Mouse (Mus musculus) intestine, embryonic 14.5 days (tissue): ENCODE measurements around the gene Elf2. TPM values are rescaled to one million over a fixed set of nuclear protein-coding genes. Genes with fewer than 3 reads are reported as not detected.
"Not testable (repeated sequence)": the region's sequence is repeated elsewhere in the genome, so short reads cannot be mapped to it uniquely, and the experiment has no call there.

ENCODE experiments used
- ATAC-seq: fragments of 200-750 bp; cut with Nextera tagmentation; replicated peaks from 2 replicates; pipeline ENCODE4 v1.8.0; 2017; ENCODE audit warnings: low read depth, moderate number of reproducible peaks, moderate TSS enrichment, moderate library complexity; ENCODE audit not compliant: low FRiP score, low TSS enrichment
- DNase-seq: peaks from one replicate; pipeline ENCODE4 v3.0.0-alpha.2; 2018; ENCODE audit warnings: low spot score
- H3K27ac ChIP-seq: fragments of 300-500 bp; sonication (generic); 2 replicates; pipeline ENCODE4 v1.5.1; 2014; ENCODE audit warnings: low read depth, mild to moderate bottlenecking, control low read depth
- H3K27me3 ChIP-seq: fragments of 300-500 bp; sonication (generic); replicated peaks from 2 replicates; pipeline ENCODE4 v1.6.1; 2014; ENCODE audit warnings: low read length, control low read depth; ENCODE audit not compliant: control insufficient read depth, insufficient read depth
- H3K36me3 ChIP-seq: fragments of 300-500 bp; sonication (generic); 2 replicates; pipeline ENCODE4 v1.6.1; 2014; ENCODE audit warnings: low read length, control low read depth; ENCODE audit not compliant: control insufficient read depth, insufficient read depth
- H3K4me1 ChIP-seq: fragments of 300-500 bp; sonication (generic); replicated peaks from 2 replicates; pipeline ENCODE4 v1.6.1; 2014; ENCODE audit warnings: low read length, control low read depth, mixed read lengths; ENCODE audit not compliant: control insufficient read depth, insufficient read depth
- H3K4me2 ChIP-seq: fragments of 300-500 bp; sonication (generic); 2 replicates; pipeline ENCODE4 v1.6.1; 2014; ENCODE audit warnings: low read length
- H3K4me3 ChIP-seq: fragments of 300-500 bp; sonication (generic); 2 replicates; pipeline ENCODE4 v1.5.1; 2014; ENCODE audit warnings: low read depth, low read length, control low read depth, mixed read lengths
- H3K9ac ChIP-seq: fragments of 300-500 bp; sonication (generic); 2 replicates; pipeline ENCODE4 v1.6.1; 2014; ENCODE audit warnings: mild to moderate bottlenecking, low read length
- H3K9me3 ChIP-seq: fragments of 300-500 bp; sonication (generic); 2 replicates; pipeline ENCODE4 v1.6.1; 2016; ENCODE audit warnings: low read length, control low read depth; ENCODE audit not compliant: control insufficient read depth
- WGBS: fragments of 180-500 bp; shearing (Covaris S2); extraction: QIAGEN DNeasy Blood & Tissue Kit; methylation state at CpG from one replicate; pipeline ENCODE4 v1.1.7; 2014; 5-methylcytosine and 5-hydroxymethylcytosine counted together
- polyA plus RNA-seq: library from polyadenylated mRNA; unstranded; fragments of >200 nt; fragmentation: Nextera tagmentation; extraction: Ambion mirVana; gene quantifications from 2 replicates; pipeline ENCODE4 v1.2.1, GENCODE M21; 2014

Gene Elf2
- polyA plus RNA-seq, 1 experiment from 2014 or later, result 65.1 TPM

GRCm38 (mm10) chr3:51318053-51318452 is 22.4 kb downstream of the Elf2 start:
- H3K9ac ChIP-seq, DNase-seq, H3K9me3 ChIP-seq, ATAC-seq, H3K27ac ChIP-seq, H3K36me3 ChIP-seq, H3K4me1 ChIP-seq, H3K4me3 ChIP-seq, H3K4me2 ChIP-seq, H3K27me3 ChIP-seq: not testable (repeated sequence)
- 85% methylated on average over 3 of the region's 3 CpGs for WGBS

- no peaks in the 10 kb centered on the region for H3K4me1 ChIP-seq
- H3K27ac ChIP-seq, result no peak overlapping the region
- H3K36me3 ChIP-seq, result 0 out of 2 replicates have a peak, but pooled peaks cover 2% of the 10 kb centered on the region
- ATAC-seq (no peak), DNase-seq (no peak)
- no peak overlapping the region for H3K9ac ChIP-seq
- no peaks in the 10 kb centered on the region for H3K27me3 ChIP-seq
- WGBS, result 82% methylated on average over 10 of the region's 10 CpGs
- no peaks in the 10 kb centered on the region for H3K9me3 ChIP-seq
- H3K4me3 ChIP-seq, result no peak overlapping the region
- H3K4me2 ChIP-seq, result no peak overlapping the region
Observed at GRCm38 (mm10) chr3:51316876-51317275, 23.6 kb downstream of the Elf2 start.

- no peak overlapping the region for H3K4me3 ChIP-seq
- no peaks in the 10 kb centered on the region for H3K9me3 ChIP-seq
- no peak overlapping the region for H3K9ac ChIP-seq
- H3K4me2 ChIP-seq, result no peak overlapping the region
- 39% methylated on average over 9 of the region's 9 CpGs for WGBS
- H3K36me3 ChIP-seq, result no peaks in the 10 kb centered on the region
- ATAC-seq (no peak), DNase-seq (no peak)
- H3K27ac ChIP-seq, result no peak overlapping the region
- no peaks in the 10 kb centered on the region for H3K27me3 ChIP-seq
- H3K4me1 ChIP-seq, result 0 out of 2 replicates have a peak, but pooled peaks cover 13% of the 10 kb centered on the region
Observed at GRCm38 (mm10) chr3:51311638-51312037, 28.8 kb downstream of the Elf2 start.

GRCm38 (mm10) chr3:51310098-51310497 is 30.4 kb downstream of the Elf2 start:
- no peak overlapping the region for H3K9ac ChIP-seq
- 39% methylated on average over 7 of the region's 7 CpGs for WGBS
- H3K27me3 ChIP-seq, result no peaks in the 10 kb centered on the region
- 0 out of 2 replicates have a peak, but pooled peaks cover 13% of the 10 kb centered on the region for H3K4me1 ChIP-seq
- no peak overlapping the region for H3K27ac ChIP-seq
- H3K36me3 ChIP-seq, result no peaks in the 10 kb centered on the region
- H3K4me2 ChIP-seq, result no peak overlapping the region
- H3K9me3 ChIP-seq, result no peaks in the 10 kb centered on the region
- H3K4me3 ChIP-seq, result no peak overlapping the region
- no peak for ATAC-seq
- no peak for DNase-seq

- H3K4me1 ChIP-seq, result 0 out of 2 replicates have a peak, but pooled peaks cover 13% of the 10 kb centered on the region
- DNase-seq (no peak), ATAC-seq (no peak)
- no peaks in the 10 kb centered on the region for H3K9me3 ChIP-seq
- H3K27ac ChIP-seq, result no peak overlapping the region
- no peaks in the 10 kb centered on the region for H3K27me3 ChIP-seq
- H3K9ac ChIP-seq, result no peak overlapping the region
- H3K4me2 ChIP-seq, result no peak overlapping the region
- H3K4me3 ChIP-seq, result no peak overlapping the region
- 88% methylated on average over 2 of the region's 2 CpGs for WGBS
- no peaks in the 10 kb centered on the region for H3K36me3 ChIP-seq
Observed at GRCm38 (mm10) chr3:51306621-51307020, 33.8 kb downstream of the Elf2 start.

- 86% methylated on average over 8 of the region's 8 CpGs for WGBS
Observed at GRCm38 (mm10) chr3:51305961-51306360, 34.5 kb downstream of the Elf2 start.

GRCm38 (mm10) chr3:51302971-51303476 is 37.4 kb downstream of the Elf2 start:
- Histone ChIP-seq H3K9me3 (no peaks in the 10 kb centered on the region), H3K4me1 (no peaks in the 10 kb centered on the region), H3K4me2 (no peak overlapping the region), H3K27me3 (no peaks in the 10 kb centered on the region), H3K36me3 (no peaks in the 10 kb centered on the region), H3K27ac (no peak overlapping the region), H3K9ac (no peak overlapping the region), H3K4me3 (no peak overlapping the region)
- no peak for DNase-seq
- ATAC-seq, result no peak
- WGBS, result 82% methylated on average over 3 of the region's 3 CpGs

More at GRCm38 (mm10) chr3:51305961-51306360, 34.5 kb downstream of the Elf2 start:
- ATAC-seq (no peak), DNase-seq (no peak)
- Histone ChIP-seq H3K9me3 (no peaks in the 10 kb centered on the region), H3K27ac (no peak overlapping the region), H3K36me3 (no peaks in the 10 kb centered on the region), H3K4me3 (no peak overlapping the region), H3K4me2 (no peak overlapping the region), H3K9ac (no peak overlapping the region), H3K4me1 (0 out of 2 replicates have a peak, but pooled peaks cover 10% of the 10 kb centered on the region), H3K27me3 (no peaks in the 10 kb centered on the region)

GRCm38 (mm10) chr3:51301583-51301982 is 38.9 kb downstream of the Elf2 start:
- Histone ChIP-seq H3K9ac (no peak overlapping the region), H3K27ac (no peak overlapping the region), H3K27me3 (no peaks in the 10 kb centered on the region), H3K4me3 (no peak overlapping the region), H3K9me3 (no peaks in the 10 kb centered on the region), H3K4me2 (no peak overlapping the region), H3K4me1 (no peaks in the 10 kb centered on the region), H3K36me3 (no peaks in the 10 kb centered on the region)
- ATAC-seq (no peak), DNase-seq (no peak)
- 73% methylated on average over 6 of the region's 6 CpGs for WGBS

- no peak overlapping the region for H3K27ac ChIP-seq
- H3K9me3 ChIP-seq, result no peaks in the 10 kb centered on the region
- DNase-seq, result no peak
- no peaks in the 10 kb centered on the region for H3K36me3 ChIP-seq
- WGBS, result 69% methylated on average over 1 of the region's 1 CpGs
- H3K4me2 ChIP-seq, result no peak overlapping the region
- no peak overlapping the region for H3K4me3 ChIP-seq
- no peaks in the 10 kb centered on the region for H3K27me3 ChIP-seq
- no peak overlapping the region for H3K9ac ChIP-seq
- H3K4me1 ChIP-seq, result no peaks in the 10 kb centered on the region
- ATAC-seq, result no peak
Observed at GRCm38 (mm10) chr3:51296790-51297189, 43.7 kb downstream of the Elf2 start.
